Mouse (Mus musculus) lung, adult 2 months (tissue): Measurements from ENCODE around the gene Tmem9.

Experiments used
- CTCF ChIP-seq: fragments of 200-500 bp; IDR thresholded peaks from 2 replicates; pipeline ENCODE4 v1.5.1; 2011; ENCODE audit warnings: mild to moderate bottlenecking, low read length, control low read depth; ENCODE audit not compliant: insufficient read depth
- POLR2A ChIP-seq: fragments of 200-500 bp; IDR thresholded peaks from 2 replicates; pipeline ENCODE4 v1.6.1; 2011; ENCODE audit warnings: low read depth, mild to moderate bottlenecking, control low read depth, low read length, borderline replicate concordance; ENCODE audit errors: extremely low read depth

- TF ChIP-seq CTCF (no peak), POLR2A (no peak)
These were observed 5.6 kb downstream of the Tmem9 start for GRCm38 (mm10) chr1:136013513-136013912.
